Mouse (Mus musculus) cerebellum, adult 9-11 months (tissue): ENCODE measurements around the gene Shtn1.
A peak's percentile ranks its signal among the peaks of the same experiment; 100 is the strongest.

Experiments used
- DNase-seq: peaks from one replicate; pipeline ENCODE4 v3.0.0; 2022

Gene Shtn1

GRCm38 (mm10) chr19:59075472-59076101, at the start of gene Shtn1:
Gene Shtn1, minus strand, starts transcription at chr19:59076100.
- peak; percentile 77 for DNase-seq

- DNase-seq, result no peak
Observed at GRCm38 (mm10) chr19:59114152-59114551, 38.3 kb upstream of the Shtn1 start.

- no peak for DNase-seq
Observed at GRCm38 (mm10) chr19:59109937-59110336, 34.0 kb upstream of the Shtn1 start.

GRCm38 (mm10) chr19:59098315-59098714, 22.4 kb upstream of the Shtn1 start:
- no peak for DNase-seq

GRCm38 (mm10) chr19:59092295-59092694, 16.4 kb upstream of the Shtn1 start:
- no peak for DNase-seq

GRCm38 (mm10) chr19:59090337-59090736, 14.4 kb upstream of the Shtn1 start:
- DNase-seq, result no peak

GRCm38 (mm10) chr19:59084296-59084695, 8.4 kb upstream of the Shtn1 start:
- DNase-seq, result no peak

GRCm38 (mm10) chr19:59076131-59076530, 231 bp upstream of the Shtn1 start:
- peak; percentile 33 for DNase-seq

- DNase-seq, result no peak
Observed at GRCm38 (mm10) chr19:59074841-59075471, 944 bp downstream of the Shtn1 start.

GRCm38 (mm10) chr19:59074381-59074780, 1.5 kb downstream of the Shtn1 start:
- DNase-seq, result no peak

- peak; percentile 24 for DNase-seq
Observed at GRCm38 (mm10) chr19:59073006-59073405, 2.9 kb downstream of the Shtn1 start.

GRCm38 (mm10) chr19:59071979-59072378, 3.9 kb downstream of the Shtn1 start:
- no peak for DNase-seq

GRCm38 (mm10) chr19:59071396-59071795, 4.5 kb downstream of the Shtn1 start:
- no peak for DNase-seq

- no peak for DNase-seq
Observed at GRCm38 (mm10) chr19:59067652-59068051, 8.2 kb downstream of the Shtn1 start.

GRCm38 (mm10) chr19:59066670-59067069, 9.2 kb downstream of the Shtn1 start:
- DNase-seq, result no peak

- DNase-seq, result no peak
Observed at GRCm38 (mm10) chr19:59066115-59066514, 9.8 kb downstream of the Shtn1 start.

GRCm38 (mm10) chr19:59064616-59065015, 11.3 kb downstream of the Shtn1 start:
- no peak for DNase-seq

GRCm38 (mm10) chr19:59063568-59063967, 12.3 kb downstream of the Shtn1 start:
- DNase-seq, result no peak

- DNase-seq, result no peak
Observed at GRCm38 (mm10) chr19:59058105-59058504, 17.8 kb downstream of the Shtn1 start.

- DNase-seq, result no peak
Observed at GRCm38 (mm10) chr19:59057366-59057765, 18.5 kb downstream of the Shtn1 start.

GRCm38 (mm10) chr19:59054632-59054951, 21.3 kb downstream of the Shtn1 start:
- DNase-seq, result no peak

GRCm38 (mm10) chr19:59053931-59054631, 21.8 kb downstream of the Shtn1 start:
- no peak for DNase-seq

- DNase-seq, result no peak
Observed at GRCm38 (mm10) chr19:59052783-59053490, 23.0 kb downstream of the Shtn1 start.

GRCm38 (mm10) chr19:59052053-59052452, 23.8 kb downstream of the Shtn1 start:
- no peak for DNase-seq
